Mouse (Mus musculus) liver, adult 2 months (tissue): Measurements from ENCODE around the gene Rab11fip3. TPM values are rescaled to one million over a fixed set of nuclear protein-coding genes. Genes with fewer than 3 reads are reported as not detected.

ENCODE experiments used
- DNase-seq: peaks from one replicate; pipeline ENCODE4 v3.0.0-alpha.2; 2011; ENCODE audit warnings: low read depth, low spot score; ENCODE audit errors: extremely low read depth
- H3K27ac ChIP-seq: fragments of 200-500 bp; replicated peaks from 2 replicates; pipeline ENCODE4 v1.5.1; 2012; ENCODE audit warnings: low read depth, mild to moderate bottlenecking, control low read depth, inconsistent platforms, low read length; ENCODE audit not compliant: insufficient read depth
- H3K27me3 ChIP-seq: fragments of 200-500 bp; 2 replicates; pipeline ENCODE4 v1.6.1; 2012; ENCODE audit warnings: mild to moderate bottlenecking, moderate library complexity, low read length, inconsistent platforms; ENCODE audit not compliant: control insufficient read depth, insufficient read depth
- H3K36me3 ChIP-seq: fragments of 200-500 bp; 2 replicates; pipeline ENCODE4 v1.6.1; 2012; ENCODE audit warnings: low read length, inconsistent platforms; ENCODE audit not compliant: control insufficient read depth, insufficient read depth
- H3K4me1 ChIP-seq: fragments of 200-500 bp; 2 replicates; pipeline ENCODE4 v1.6.1; 2011; ENCODE audit warnings: low read length; ENCODE audit not compliant: control insufficient read depth, insufficient read depth
- H3K4me3 ChIP-seq: fragments of 200-500 bp; 2 replicates; pipeline ENCODE4 v1.5.1; 2011; ENCODE audit warnings: low read depth, mild to moderate bottlenecking, control low read depth, low read length, moderate library complexity; ENCODE audit not compliant: insufficient read depth
- H3K79me2 ChIP-seq: fragments of 200-500 bp; 2 replicates; pipeline ENCODE4 v1.6.1; 2012; ENCODE audit warnings: inconsistent platforms, mild to moderate bottlenecking, low read length, moderate library complexity; ENCODE audit not compliant: control insufficient read depth, insufficient read depth
- H3K9ac ChIP-seq: fragments of 200-500 bp; 2 replicates; pipeline ENCODE4 v1.6.1; 2012; ENCODE audit warnings: low read depth, mild to moderate bottlenecking, control low read depth, inconsistent platforms, low read length
- CTCF ChIP-seq: fragments of 200-500 bp; IDR thresholded peaks from 2 replicates; pipeline ENCODE4 v1.5.1; 2011; ENCODE audit warnings: low read depth, low read length, control low read depth
- POLR2A ChIP-seq: fragments of 200-500 bp; IDR thresholded peaks from 2 replicates; pipeline ENCODE4 v1.6.1; 2011; ENCODE audit warnings: low read length, control low read depth; ENCODE audit not compliant: insufficient read depth; ENCODE audit errors: extremely low read depth
- WGBS: fragments of 180-500 bp; shearing (Covaris S2); methylation state at CpG from one replicate; pipeline ENCODE4 v1.1.7; 2018; 5-methylcytosine and 5-hydroxymethylcytosine counted together
- polyA plus RNA-seq: library from polyadenylated mRNA; depleted of rRNA; stranded (reverse); fragments of >200 nt; gene quantifications from 2 replicates; pipeline ENCODE4 v1.2.3, GENCODE M21; 2012
- total RNA-seq: library from RNA; depleted of rRNA; stranded (reverse); fragments of >200 nt; gene quantifications from 2 replicates; pipeline ENCODE4 v1.2.3, GENCODE M21; 2014

Gene Rab11fip3
- total and polyA plus RNA-seq, 2 experiments: 4.6 to 13.2 TPM

GRCm38 (mm10) chr17:25957586-25958051 is 111.7 kb downstream of the Rab11fip3 start:
- Histone ChIP-seq H3K9ac (no peak overlapping the region), H3K36me3 (no peaks in the 10 kb centered on the region), H3K4me1 (no peaks in the 10 kb centered on the region), H3K79me2 (no peaks in the 10 kb centered on the region), H3K4me3 (no peak overlapping the region), H3K27ac (no peak overlapping the region), H3K27me3 (no peaks in the 10 kb centered on the region)
- no peak for TF ChIP-seq POLR2A
- no peak for TF ChIP-seq CTCF
- no peak for DNase-seq
- 90% methylated on average over 14 of the region's 14 CpGs for WGBS

- Histone ChIP-seq H3K4me3 (no peak overlapping the region), H3K27ac (no peak overlapping the region), H3K36me3 (no peaks in the 10 kb centered on the region), H3K79me2 (no peaks in the 10 kb centered on the region), H3K27me3 (peaks cover 5% of the 10 kb centered on the region; the same call in 1 of the 2 replicates), H3K4me1 (no peaks in the 10 kb centered on the region), H3K9ac (no peak overlapping the region)
- no peak for DNase-seq
- WGBS: 93% methylated on average over 7 of the region's 7 CpGs
- TF ChIP-seq POLR2A: no peak
- TF ChIP-seq CTCF: no peak
Measured at GRCm38 (mm10) chr17:25956631-25957030, 112.7 kb downstream of the Rab11fip3 start.

- no peak overlapping the region for H3K9ac ChIP-seq
- no peaks in the 10 kb centered on the region for H3K79me2 ChIP-seq
- no peak for DNase-seq
- no peaks in the 10 kb centered on the region for H3K4me1 ChIP-seq
- no peaks in the 10 kb centered on the region for H3K36me3 ChIP-seq
- peaks cover 5% of the 10 kb centered on the region; the same call in 1 of the 2 replicates for H3K27me3 ChIP-seq
- TF ChIP-seq CTCF: no peak
- TF ChIP-seq POLR2A: no peak
- H3K4me3 ChIP-seq: no peak overlapping the region
- WGBS: 86% methylated on average over 7 of the region's 7 CpGs
- H3K27ac ChIP-seq: no peak overlapping the region
Measured at GRCm38 (mm10) chr17:25956201-25956600, 113.2 kb downstream of the Rab11fip3 start.

GRCm38 (mm10) chr17:25955736-25956135 is 113.6 kb downstream of the Rab11fip3 start:
- Histone ChIP-seq H3K4me3 (no peak overlapping the region), H3K9ac (no peak overlapping the region), H3K27ac (no peak overlapping the region), H3K36me3 (no peaks in the 10 kb centered on the region), H3K27me3 (peaks cover 5% of the 10 kb centered on the region; the same call in 1 of the 2 replicates), H3K4me1 (no peaks in the 10 kb centered on the region), H3K79me2 (no peaks in the 10 kb centered on the region)
- no peak for DNase-seq
- WGBS: 73% methylated on average over 3 of the region's 3 CpGs
- no peak for TF ChIP-seq CTCF
- no peak for TF ChIP-seq POLR2A

- DNase-seq: no peak
Measured at GRCm38 (mm10) chr17:25954671-25955070, 114.7 kb downstream of the Rab11fip3 start.

GRCm38 (mm10) chr17:25953161-25953560 is 116.2 kb downstream of the Rab11fip3 start:
- no peaks in the 10 kb centered on the region for H3K4me1 ChIP-seq
- H3K79me2 ChIP-seq: no peaks in the 10 kb centered on the region
- no peaks in the 10 kb centered on the region for H3K36me3 ChIP-seq
- H3K27me3 ChIP-seq: peaks cover 5% of the 10 kb centered on the region; the same call in 1 of the 2 replicates
- no peak overlapping the region for H3K9ac ChIP-seq
- DNase-seq: no peak
- H3K27ac ChIP-seq: no peak overlapping the region
- WGBS: 85% methylated on average over 5 of the region's 5 CpGs
- H3K4me3 ChIP-seq: no peak overlapping the region
- TF ChIP-seq POLR2A: no peak
- no peak for TF ChIP-seq CTCF

More at GRCm38 (mm10) chr17:25954671-25955070, 114.7 kb downstream of the Rab11fip3 start:
- no peaks in the 10 kb centered on the region for H3K4me1 ChIP-seq
- no peaks in the 10 kb centered on the region for H3K79me2 ChIP-seq
- TF ChIP-seq CTCF: no peak
- TF ChIP-seq POLR2A: no peak
- no peaks in the 10 kb centered on the region for H3K36me3 ChIP-seq
- H3K27me3 ChIP-seq: peaks cover 5% of the 10 kb centered on the region; the same call in 1 of the 2 replicates
- WGBS: 88% methylated on average over 1 of the region's 2 CpGs
- no peak overlapping the region for H3K4me3 ChIP-seq
- H3K27ac ChIP-seq: no peak overlapping the region
- H3K9ac ChIP-seq: no peak overlapping the region
